Mouse (Mus musculus): ENCODE measurements at regions not wholly inside any gene's neighbourhood (a gene's known extent, or its start where the extent isn't known, plus 50 kb on each side); places are given as distances from the start of the nearest gene placed in this dataset.
A peak's percentile ranks its signal among the peaks of the same experiment; 100 is the strongest.

- TF ChIP-seq POLR2A (IDR thresholded peaks at IDR 0.05; ENCODE audit: low read depth, low read length), result no peak
- TF ChIP-seq CTCF (IDR thresholded peaks at IDR 0.05; ENCODE audit: extremely low read depth, insufficient read length, insufficient replicate concordance, low read depth, low read length), result peak; percentile 64; the same call in 1 of the 2 replicates
- Histone ChIP-seq H3K27me3 (ENCODE audit: control insufficient read depth, insufficient read depth, low read length) (no peaks in the 10 kb centered on the region; the same call in 1 of the 2 replicates), H3K4me1 (ENCODE audit: control insufficient read depth, insufficient read depth, insufficient read length, low read length) (no peaks in the 10 kb centered on the region), H3K4me3 (ENCODE audit: low read depth, low read length) (no peak overlapping the region), H3K36me3 (ENCODE audit: control insufficient read depth, insufficient read depth, low read length) (no peaks in the 10 kb centered on the region), H3K27ac (ENCODE audit: insufficient read depth, low read depth, low read length) (no peak overlapping the region)
- 46% methylated on average over 6 of the region's 6 CpGs for WGBS
Observed at GRCm38 (mm10) chr6:112191032-112191431, 82.5 kb upstream of the Lmcd1 start.

DNA sequence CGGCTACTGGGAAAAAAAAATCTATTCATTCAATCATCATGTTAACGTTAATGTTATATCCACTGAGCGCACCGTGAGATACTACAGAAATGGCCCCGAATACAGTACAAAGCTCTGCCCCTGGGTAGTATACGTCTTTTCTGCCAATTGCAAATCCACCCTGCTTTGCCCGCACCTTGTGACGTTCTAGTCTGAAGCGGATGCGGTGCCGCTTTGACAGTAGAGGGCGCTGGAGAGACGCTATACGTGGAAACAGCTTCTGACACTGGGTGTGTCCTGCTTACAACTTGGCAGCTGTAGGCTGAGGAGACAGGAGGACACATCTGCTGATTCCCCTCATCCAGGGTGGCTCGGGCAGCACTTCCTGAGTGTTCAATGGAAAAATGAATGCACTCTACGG is 76.1 kb upstream of the Lmcd1 start:
- Histone ChIP-seq H3K27me3 (ENCODE audit: control insufficient read depth, insufficient read depth, low read length) (no peaks in the 10 kb centered on the region; the same call in 1 of the 2 replicates), H3K27ac (ENCODE audit: insufficient read depth, low read depth, low read length) (no peak overlapping the region), H3K4me1 (ENCODE audit: control insufficient read depth, insufficient read depth, insufficient read length, low read length) (no peaks in the 10 kb centered on the region), H3K4me3 (ENCODE audit: low read depth, low read length) (no peak overlapping the region), H3K36me3 (ENCODE audit: control insufficient read depth, insufficient read depth, low read length) (no peaks in the 10 kb centered on the region)
- WGBS, result 9% methylated on average over 16 of the region's 16 CpGs
- TF ChIP-seq POLR2A (IDR thresholded peaks at IDR 0.05; ENCODE audit: low read depth, low read length) (no peak), CTCF (IDR thresholded peaks at IDR 0.05; ENCODE audit: extremely low read depth, insufficient read length, insufficient replicate concordance, low read depth, low read length) (peak; percentile 73; the same call in 1 of the 2 replicates)

DNA sequence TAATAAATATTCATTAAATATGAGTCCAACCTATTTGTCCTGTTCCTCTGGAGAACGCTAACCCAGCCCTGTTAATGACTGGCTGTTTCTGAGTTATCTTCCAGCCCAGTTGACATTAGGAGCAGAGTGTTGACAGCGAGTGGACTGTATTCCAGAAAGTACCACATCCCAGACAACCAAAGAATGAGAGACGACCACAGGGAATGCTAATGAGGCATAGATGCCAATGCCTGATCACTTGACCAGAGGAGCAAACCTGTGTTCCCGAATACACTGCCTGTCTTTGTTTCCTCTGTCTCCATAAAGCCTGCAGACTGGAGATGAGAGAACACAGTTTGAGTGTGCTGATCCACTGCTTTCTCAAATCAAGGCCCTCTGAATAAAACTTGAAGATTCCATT is 74.3 kb upstream of the Lmcd1 start:
- Histone ChIP-seq H3K4me1 (ENCODE audit: control insufficient read depth, insufficient read depth, insufficient read length, low read length) (no peaks in the 10 kb centered on the region), H3K27ac (ENCODE audit: insufficient read depth, low read depth, low read length) (no peak overlapping the region), H3K4me3 (ENCODE audit: low read depth, low read length) (no peak overlapping the region), H3K36me3 (ENCODE audit: control insufficient read depth, insufficient read depth, low read length) (no peaks in the 10 kb centered on the region), H3K27me3 (ENCODE audit: control insufficient read depth, insufficient read depth, low read length) (no peaks in the 10 kb centered on the region; the same call in 1 of the 2 replicates)
- no peak for TF ChIP-seq CTCF (IDR thresholded peaks at IDR 0.05; ENCODE audit: extremely low read depth, insufficient read length, insufficient replicate concordance, low read depth, low read length)
- no peak for TF ChIP-seq POLR2A (IDR thresholded peaks at IDR 0.05; ENCODE audit: low read depth, low read length)
- WGBS, result 50% methylated on average over 4 of the region's 4 CpGs

DNA sequence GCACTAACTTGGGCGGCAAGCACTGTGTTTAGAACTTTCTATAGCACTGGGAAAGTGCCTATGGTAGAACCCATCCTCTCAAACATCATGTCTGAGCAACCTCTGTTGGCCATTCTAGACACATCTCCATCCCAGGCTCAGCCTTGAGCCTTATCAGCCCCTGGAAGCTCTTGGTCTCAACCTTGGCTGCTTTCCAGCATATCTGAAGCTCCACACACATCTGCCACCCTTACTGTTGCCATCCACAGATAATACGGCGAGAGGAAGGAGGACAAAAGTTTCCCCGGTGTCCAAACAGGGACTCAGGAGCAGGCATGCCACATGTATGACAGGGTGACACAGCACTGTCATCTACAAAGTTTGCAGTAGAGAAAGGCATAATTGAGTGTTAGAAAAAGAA is 71.4 kb upstream of the Lmcd1 start:
- WGBS, result 42% methylated on average over 4 of the region's 4 CpGs
- no peak overlapping the region for H3K4me3 ChIP-seq (ENCODE audit: low read depth, low read length)
- no peak overlapping the region for H3K27ac ChIP-seq (ENCODE audit: insufficient read depth, low read depth, low read length)
- no peaks in the 10 kb centered on the region for H3K4me1 ChIP-seq (ENCODE audit: control insufficient read depth, insufficient read depth, insufficient read length, low read length)
- TF ChIP-seq POLR2A (IDR thresholded peaks at IDR 0.05; ENCODE audit: low read depth, low read length), result no peak
- no peak for TF ChIP-seq CTCF (IDR thresholded peaks at IDR 0.05; ENCODE audit: extremely low read depth, insufficient read length, insufficient replicate concordance, low read depth, low read length)
- H3K27me3 ChIP-seq (ENCODE audit: control insufficient read depth, insufficient read depth, low read length), result no peaks in the 10 kb centered on the region; the same call in 1 of the 2 replicates
- H3K36me3 ChIP-seq (ENCODE audit: control insufficient read depth, insufficient read depth, low read length), result no peaks in the 10 kb centered on the region

GRCm38 (mm10) chr6:112203321-112203720 is 70.2 kb upstream of the Lmcd1 start:
- Histone ChIP-seq H3K36me3 (ENCODE audit: control insufficient read depth, insufficient read depth, low read length) (no peaks in the 10 kb centered on the region), H3K4me3 (ENCODE audit: low read depth, low read length) (no peak overlapping the region), H3K27me3 (ENCODE audit: control insufficient read depth, insufficient read depth, low read length) (no peaks in the 10 kb centered on the region), H3K4me1 (ENCODE audit: control insufficient read depth, insufficient read depth, insufficient read length, low read length) (no peaks in the 10 kb centered on the region), H3K27ac (ENCODE audit: insufficient read depth, low read depth, low read length) (no peak overlapping the region)
- WGBS, result 25% methylated on average over 2 of the region's 2 CpGs
- no peak for TF ChIP-seq CTCF (IDR thresholded peaks at IDR 0.05; ENCODE audit: extremely low read depth, insufficient read length, insufficient replicate concordance, low read depth, low read length)
- no peak for TF ChIP-seq POLR2A (IDR thresholded peaks at IDR 0.05; ENCODE audit: low read depth, low read length)

DNA sequence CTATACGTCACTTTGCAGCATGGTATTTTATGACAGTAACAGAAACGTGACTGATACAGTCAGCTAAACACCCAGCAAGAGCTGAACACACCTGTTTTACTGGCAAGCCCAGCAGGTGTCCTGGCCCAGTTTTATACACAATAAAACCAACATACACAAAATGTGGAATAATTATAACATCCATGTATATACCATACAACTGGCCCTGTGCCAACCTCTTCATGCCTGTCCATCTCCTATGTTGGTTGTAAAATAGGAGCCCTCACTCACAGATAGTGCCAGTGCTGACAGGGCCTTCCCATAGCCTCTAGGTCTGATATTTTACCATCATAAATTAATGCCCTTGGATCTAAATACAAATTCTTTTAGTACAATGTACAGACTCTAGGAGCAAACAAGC is 68.6 kb upstream of the Lmcd1 start:
- Histone ChIP-seq H3K4me1 (ENCODE audit: control insufficient read depth, insufficient read depth, insufficient read length, low read length) (no peaks in the 10 kb centered on the region), H3K27ac (ENCODE audit: insufficient read depth, low read depth, low read length) (no peak overlapping the region), H3K4me3 (ENCODE audit: low read depth, low read length) (no peak overlapping the region), H3K36me3 (ENCODE audit: control insufficient read depth, insufficient read depth, low read length) (no peaks in the 10 kb centered on the region), H3K27me3 (ENCODE audit: control insufficient read depth, insufficient read depth, low read length) (no peaks in the 10 kb centered on the region)
- WGBS, result 35% methylated on average over 2 of the region's 2 CpGs
- no peak for TF ChIP-seq CTCF (IDR thresholded peaks at IDR 0.05; ENCODE audit: extremely low read depth, insufficient read length, insufficient replicate concordance, low read depth, low read length)
- no peak for TF ChIP-seq POLR2A (IDR thresholded peaks at IDR 0.05; ENCODE audit: low read depth, low read length)

DNA sequence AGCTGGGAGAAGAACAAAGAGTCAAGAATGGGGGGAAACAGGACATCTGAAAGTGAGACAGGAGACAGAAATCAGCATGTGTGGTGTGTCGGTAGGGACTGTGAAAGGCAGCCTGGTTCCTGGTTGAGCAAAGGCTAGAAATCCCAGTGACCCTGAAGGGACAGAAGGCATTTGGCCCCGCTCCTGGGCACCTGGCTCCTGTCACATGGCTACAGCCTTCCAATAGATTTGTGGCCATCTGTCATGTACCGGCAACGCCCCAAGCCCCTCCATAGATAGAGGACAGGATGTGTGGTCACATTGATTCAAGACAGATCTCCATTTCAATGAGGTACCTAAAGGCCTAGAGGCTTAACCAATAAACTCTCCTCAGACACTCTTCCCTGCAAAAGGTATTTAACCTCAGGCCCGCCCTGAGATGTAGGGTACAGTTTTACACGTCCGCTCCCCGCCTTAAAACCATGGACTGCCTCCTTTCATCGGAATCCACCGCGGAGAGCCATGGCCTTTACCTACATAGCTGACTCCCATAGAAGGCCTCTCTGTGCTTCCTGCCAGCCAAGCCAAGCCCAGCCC is 68.0 kb upstream of the Lmcd1 start:
- H3K4me3 ChIP-seq (ENCODE audit: low read depth, low read length), result no peak overlapping the region
- TF ChIP-seq CTCF (IDR thresholded peaks at IDR 0.05; ENCODE audit: extremely low read depth, insufficient read length, insufficient replicate concordance, low read depth, low read length), result no peak
- no peak for TF ChIP-seq POLR2A (IDR thresholded peaks at IDR 0.05; ENCODE audit: low read depth, low read length)
- WGBS, result 80% methylated on average over 11 of the region's 11 CpGs
- no peaks in the 10 kb centered on the region for H3K36me3 ChIP-seq (ENCODE audit: control insufficient read depth, insufficient read depth, low read length)
- no peaks in the 10 kb centered on the region for H3K4me1 ChIP-seq (ENCODE audit: control insufficient read depth, insufficient read depth, insufficient read length, low read length)
- no peaks in the 10 kb centered on the region for H3K27me3 ChIP-seq (ENCODE audit: control insufficient read depth, insufficient read depth, low read length)
- H3K27ac ChIP-seq (ENCODE audit: insufficient read depth, low read depth, low read length), result no peak overlapping the region
